Mouse (Mus musculus): ENCODE results near the gene Myo15b.

- TF ChIP-seq CTCF (IDR thresholded peaks at IDR 0.05; ENCODE audit: low read depth), result no peak
- no peak for TF ChIP-seq EP300 (IDR thresholded peaks at IDR 0.05; ENCODE audit: low read depth)
These were observed 75.0 kb downstream of the Myo15b start, which contains the start of the genes Sap30bp and Recql5 for GRCm38 (mm10) chr11:115933108-115933746.

Measured in liver, embryonic 14.5 days (tissue).